Mouse (Mus musculus) small intestine, adult 2 months (tissue): ENCODE data around the gene Rtf1. TPM values are rescaled to one million over a fixed set of nuclear protein-coding genes. Genes with fewer than 3 reads are reported as not detected.
"Not testable (repeated sequence)": the region's sequence is repeated elsewhere in the genome, so short reads cannot be mapped to it uniquely, and the experiment has no call there.

Experiments used
- H3K27ac ChIP-seq: fragments of 200-500 bp; 2 replicates; pipeline ENCODE4 v1.5.1; 2012; ENCODE audit warnings: low read depth, low read length, control low read depth, inconsistent platforms; ENCODE audit not compliant: insufficient read depth
- H3K27me3 ChIP-seq: fragments of 200-500 bp; 2 replicates; pipeline ENCODE4 v1.6.1; 2012; ENCODE audit warnings: mild to moderate bottlenecking, moderate library complexity, low read length, inconsistent platforms; ENCODE audit not compliant: control insufficient read depth, insufficient read depth
- H3K36me3 ChIP-seq: fragments of 200-500 bp; 2 replicates; pipeline ENCODE4 v1.6.1; 2012; ENCODE audit warnings: mild to moderate bottlenecking, low read length, control low read depth, inconsistent platforms; ENCODE audit not compliant: control insufficient read depth, insufficient read depth
- H3K4me1 ChIP-seq: fragments of 200-500 bp; 2 replicates; pipeline ENCODE4 v1.6.1; 2012; ENCODE audit warnings: low read length, inconsistent platforms, mixed read lengths; ENCODE audit not compliant: control insufficient read depth, insufficient read depth, insufficient read length
- H3K4me3 ChIP-seq: fragments of 200-500 bp; 2 replicates; pipeline ENCODE4 v1.5.1; 2012; ENCODE audit warnings: low read depth, mild to moderate bottlenecking, control low read depth, inconsistent platforms, low read length, moderate library complexity
- CTCF ChIP-seq: fragments of 200-500 bp; IDR thresholded peaks from 2 replicates; pipeline ENCODE4 v1.5.1; 2012; ENCODE audit warnings: low read depth, mild to moderate bottlenecking, control low read depth, inconsistent platforms, low read length, moderate library complexity, mixed read lengths; ENCODE audit not compliant: insufficient replicate concordance, insufficient read length; ENCODE audit errors: extremely low read depth
- POLR2A ChIP-seq: fragments of 200-500 bp; IDR thresholded peaks from 2 replicates; pipeline ENCODE4 v1.6.1; 2012; ENCODE audit warnings: low read depth, mild to moderate bottlenecking, control low read depth, inconsistent platforms, low read length, moderate library complexity
- WGBS: fragments of 180-500 bp; shearing (Covaris S2); methylation state at CpG from one replicate; pipeline ENCODE4 v1.1.7; 2018; 5-methylcytosine and 5-hydroxymethylcytosine counted together
- polyA plus RNA-seq: library from polyadenylated mRNA; depleted of rRNA; stranded (reverse); fragments of >200 nt; gene quantifications from 2 replicates; pipeline ENCODE4 v1.2.3, GENCODE M21; 2012

Rtf1 gene
- polyA plus RNA-seq, 1 experiment, result 3.8 TPM

- H3K27ac ChIP-seq, result no peak overlapping the region
- TF ChIP-seq POLR2A (no peak), CTCF (no peak)
- no peaks in the 10 kb centered on the region for H3K4me1 ChIP-seq
- no peak overlapping the region for H3K4me3 ChIP-seq
- H3K36me3 ChIP-seq, result peaks cover 17% of the 10 kb centered on the region
- WGBS, result 96% methylated on average over 3 of the region's 3 CpGs
- no peaks in the 10 kb centered on the region for H3K27me3 ChIP-seq
Observed at GRCm38 (mm10) chr2:119699962-119700361, 25.1 kb downstream of the Rtf1 start.

GRCm38 (mm10) chr2:119703171-119703570, 28.3 kb downstream of the Rtf1 start:
- no peaks in the 10 kb centered on the region for H3K27me3 ChIP-seq
- H3K4me3 ChIP-seq, result no peak overlapping the region
- H3K4me1 ChIP-seq, result no peaks in the 10 kb centered on the region
- WGBS, result 89% methylated on average over 2 of the region's 2 CpGs
- no peak overlapping the region for H3K27ac ChIP-seq
- TF ChIP-seq POLR2A, result no peak
- no peak for TF ChIP-seq CTCF
- H3K36me3 ChIP-seq, result peaks cover 17% of the 10 kb centered on the region

- 87% methylated on average over 3 of the region's 3 CpGs for WGBS
- Histone ChIP-seq H3K27ac (no peak overlapping the region), H3K4me3 (no peak overlapping the region), H3K4me1 (no peaks in the 10 kb centered on the region), H3K27me3 (no peaks in the 10 kb centered on the region), H3K36me3 (peaks cover 25% of the 10 kb centered on the region)
- no peak for TF ChIP-seq POLR2A
- TF ChIP-seq CTCF, result no peak
Observed at GRCm38 (mm10) chr2:119707676-119708075, 32.8 kb downstream of the Rtf1 start.

GRCm38 (mm10) chr2:119710011-119710410, 35.1 kb downstream of the Rtf1 start:
- peaks cover 28% of the 10 kb centered on the region for H3K36me3 ChIP-seq
- WGBS, result 82% methylated on average over 3 of the region's 3 CpGs
- no peak overlapping the region for H3K27ac ChIP-seq
- no peaks in the 10 kb centered on the region for H3K4me1 ChIP-seq
- no peak overlapping the region for H3K4me3 ChIP-seq
- no peak for TF ChIP-seq CTCF
- TF ChIP-seq POLR2A, result no peak
- no peaks in the 10 kb centered on the region for H3K27me3 ChIP-seq

- WGBS, result 99% methylated on average over 2 of the region's 2 CpGs
- H3K36me3 ChIP-seq, result peaks cover 31% of the 10 kb centered on the region
- H3K27ac ChIP-seq, H3K27me3 ChIP-seq, H3K4me3 ChIP-seq, H3K4me1 ChIP-seq: not testable (repeated sequence)
Observed at GRCm38 (mm10) chr2:119715868-119716267, 41.0 kb downstream of the Rtf1 start.

- 96% methylated on average over 8 of the region's 8 CpGs for WGBS
- no peaks in the 10 kb centered on the region for H3K4me1 ChIP-seq
- H3K27me3 ChIP-seq, result no peaks in the 10 kb centered on the region
- TF ChIP-seq POLR2A (no peak), CTCF (no peak)
- H3K36me3 ChIP-seq, result peaks cover 51% of the 10 kb centered on the region
- no peak overlapping the region for H3K27ac ChIP-seq
- H3K4me3 ChIP-seq, result no peak overlapping the region
Observed at GRCm38 (mm10) chr2:119721070-119721469, 46.2 kb downstream of the Rtf1 start.

GRCm38 (mm10) chr2:119727762-119728416, 53.0 kb downstream of the Rtf1 start:
- Histone ChIP-seq H3K36me3 (peaks cover 64% of the 10 kb centered on the region), H3K27ac (no peak overlapping the region), H3K4me3 (no peak overlapping the region), H3K27me3 (no peaks in the 10 kb centered on the region), H3K4me1 (no peaks in the 10 kb centered on the region)
- TF ChIP-seq CTCF (no peak), POLR2A (no peak)
- WGBS, result 95% methylated on average over 3 of the region's 3 CpGs
